Comparison of ENCODE assay signal across 8 mouse cellular contexts in the genomic region with DNA sequence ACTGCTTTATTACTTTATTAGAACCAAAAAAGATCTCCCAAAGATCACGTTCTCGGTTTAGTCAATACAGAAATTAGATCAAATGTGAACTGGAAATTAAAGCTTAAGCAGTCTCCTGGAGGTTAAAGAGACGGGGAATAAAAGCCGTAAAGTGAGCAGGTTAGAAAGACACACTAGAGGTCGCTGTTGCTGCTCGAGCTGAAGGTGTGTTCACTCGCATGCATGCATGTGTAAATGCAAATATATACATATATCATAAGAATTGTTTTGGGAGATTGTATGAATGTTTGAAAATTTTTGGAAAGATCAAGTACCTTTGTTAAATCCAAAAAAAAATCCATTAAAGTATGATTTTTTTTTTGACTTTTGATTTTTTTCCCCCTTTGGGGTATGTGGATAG.
A peak's percentile ranks its signal among the peaks of the same experiment; 100 is the strongest.
DNase-seq lines count a peak whose midpoint lies in the region; ATAC-seq lines count a peak whose summit lies in the region.

No protein-coding gene starts in this region.

- H3K4me1 ChIP-seq in forebrain, embryonic 11.5 days (replicated peaks; ENCODE audit: control insufficient read depth, insufficient read depth, low read length), result no peaks in the 10 kb centered on the region
- H3K4me1 ChIP-seq in forebrain, embryonic 10.5 days, result peaks cover 4% of the 10 kb centered on the region; the same call in 1 of the 2 replicates

- 54% methylated on average over 7 of the region's 7 CpGs for WGBS in forebrain, embryonic 11.5 days
- WGBS in forebrain, embryonic 10.5 days, result 51% methylated on average over 7 of the region's 7 CpGs

- peak; percentile 54 for DNase-seq in forebrain, embryonic 11.5 days (ENCODE audit: low spot score)
- no peak for DNase-seq in forebrain, embryonic 10.5 days (ENCODE audit: extremely low spot score, low spot score)
- DNase-seq in right cerebral cortex, adult 18-20 months, result peak; percentile 9
- DNase-seq in right cerebral cortex, postnatal 25 days, result no peak
- peak; percentile 38 to 72 for DNase-seq in cerebellum, postnatal 25 days
- DNase-seq in layer of hippocampus, adult 9-10 months (ENCODE audit: low spot score), result peak; percentile 10
- no peak for DNase-seq in spleen, postnatal 36 days (ENCODE audit: low spot score in 2 of 2)
- DNase-seq in spleen, postnatal 4 days (ENCODE audit: low spot score in 2 of 2), result no peak

- H3K27me3 ChIP-seq in forebrain, embryonic 11.5 days (ENCODE audit: control insufficient read depth, insufficient read depth, low read length), result no peaks in the 10 kb centered on the region
- H3K27me3 ChIP-seq in forebrain, embryonic 10.5 days (ENCODE audit: poor library complexity, severe bottlenecking), result no peaks in the 10 kb centered on the region

- no peak; the same call in 1 of the 2 replicates for ATAC-seq in forebrain, embryonic 11.5 days (replicated peaks; ENCODE audit: low FRiP score)

- no peak overlapping the region for H3K27ac ChIP-seq in forebrain, embryonic 11.5 days (ENCODE audit: low read depth, low read length)
- no peak overlapping the region for H3K27ac ChIP-seq in forebrain, embryonic 10.5 days

- no peak overlapping the region for H3K4me3 ChIP-seq in forebrain, embryonic 11.5 days (ENCODE audit: low read depth, low read length)
- no peak overlapping the region for H3K4me3 ChIP-seq in forebrain, embryonic 10.5 days

- no peaks in the 10 kb centered on the region for H3K9me3 ChIP-seq in forebrain, embryonic 11.5 days (ENCODE audit: control insufficient read depth, low read length)
- H3K9me3 ChIP-seq in forebrain, embryonic 10.5 days, result no peaks in the 10 kb centered on the region

- no peaks in the 10 kb centered on the region for H3K36me3 ChIP-seq in forebrain, embryonic 11.5 days (ENCODE audit: control insufficient read depth, insufficient read depth, low read length)
- H3K36me3 ChIP-seq in forebrain, embryonic 10.5 days (replicated peaks), result no peaks in the 10 kb centered on the region

- no peak overlapping the region for H3K4me2 ChIP-seq in forebrain, embryonic 11.5 days (ENCODE audit: low read depth, low read length, severe bottlenecking)

- no peak overlapping the region for H3K9ac ChIP-seq in forebrain, embryonic 11.5 days (ENCODE audit: low read length)

Comparison
In these comparisons a context has a peak if more than half of its experiments do, and no peak if none do; other contexts are left out.
1. DNase-seq: peak in forebrain, embryonic 11.5 days (single experiment), right cerebral cortex, adult 18-20 months (single experiment), cerebellum, postnatal 25 days (2 of 2) and layer of hippocampus, adult 9-10 months (single experiment); none in forebrain, embryonic 10.5 days (single experiment), right cerebral cortex, postnatal 25 days (single experiment), spleen, postnatal 36 days (0 of 2) and spleen, postnatal 4 days (0 of 2).